Mouse (Mus musculus): ENCODE results near the gene Il11. TPM values are rescaled to one million over a fixed set of nuclear protein-coding genes. Genes with fewer than 3 reads are reported as not detected.
A peak's percentile ranks its signal among the peaks of the same experiment; 100 is the strongest.

Gene Il11
- polyA plus RNA-seq, 1 experiment from 2014 or later, result 0.56 TPM

- Histone ChIP-seq H3K27me3 (peaks cover 55% of the 10 kb centered on the region), H3K36me3 (no peaks in the 10 kb centered on the region), H3K4me1 (peaks cover 9% of the 10 kb centered on the region), H3K27ac (replicated peaks) (no peak overlapping the region), H3K9me3 (no peaks in the 10 kb centered on the region), H3K4me2 (replicated peaks) (no peak overlapping the region), H3K4me3 (no peak overlapping the region), H3K9ac (replicated peaks) (no peak overlapping the region)
- ATAC-seq (replicated peaks), result no peak
- 40% methylated on average over 5 of the region's 5 CpGs for WGBS
Measured at GRCm38 (mm10) chr7:4779921-4780320, 2.7 kb downstream of the Il11 start.

GRCm38 (mm10) chr7:4777851-4778637 lies 4.6 kb downstream of the Il11 start:
- no peak; the same call in 1 of the 2 replicates for ATAC-seq (replicated peaks)
- H3K9ac ChIP-seq (replicated peaks), result no peak overlapping the region
- H3K4me2 ChIP-seq (replicated peaks), result no peak overlapping the region
- peaks cover 65% of the 10 kb centered on the region for H3K27me3 ChIP-seq
- H3K4me3 ChIP-seq, result no peak overlapping the region
- H3K36me3 ChIP-seq, result no peaks in the 10 kb centered on the region
- no peak overlapping the region for H3K27ac ChIP-seq (replicated peaks)
- no peaks in the 10 kb centered on the region for H3K9me3 ChIP-seq
- H3K4me1 ChIP-seq, result peaks cover 9% of the 10 kb centered on the region
- WGBS, result 3% methylated on average over 16 of the region's 20 CpGs

- ATAC-seq (replicated peaks), result peak; percentile 80
- peaks cover 9% of the 10 kb centered on the region for H3K4me1 ChIP-seq
- H3K27me3 ChIP-seq, result peaks cover 65% of the 10 kb centered on the region
- H3K4me3 ChIP-seq, result peak overlapping the region; percentile 39
- no peaks in the 10 kb centered on the region for H3K9me3 ChIP-seq
- H3K4me2 ChIP-seq (replicated peaks), result peak overlapping the region; percentile 43
- WGBS, result under 1% methylated on average over 43 of the region's 56 CpGs
- no peak overlapping the region for H3K27ac ChIP-seq (replicated peaks)
- H3K36me3 ChIP-seq, result no peaks in the 10 kb centered on the region
- peak overlapping the region; percentile 35; the same call in 1 of the 2 replicates for H3K9ac ChIP-seq (replicated peaks)
Measured at GRCm38 (mm10) chr7:4776861-4777830, 5.5 kb downstream of the Il11 start.

- H3K27me3 ChIP-seq, result peaks cover 65% of the 10 kb centered on the region
- H3K4me3 ChIP-seq, result no peak overlapping the region
- no peak overlapping the region for H3K4me2 ChIP-seq (replicated peaks)
- peaks cover 9% of the 10 kb centered on the region for H3K4me1 ChIP-seq
- no peak for ATAC-seq (replicated peaks)
- H3K27ac ChIP-seq (replicated peaks), result no peak overlapping the region
- H3K9me3 ChIP-seq, result no peaks in the 10 kb centered on the region
- H3K9ac ChIP-seq (replicated peaks), result no peak overlapping the region
- H3K36me3 ChIP-seq, result no peaks in the 10 kb centered on the region
- 57% methylated on average over 10 of the region's 10 CpGs for WGBS
Measured at GRCm38 (mm10) chr7:4776131-4776530, 6.5 kb downstream of the Il11 start.

- WGBS, result 83% methylated on average over 4 of the region's 5 CpGs
- no peak for ATAC-seq (replicated peaks)
- H3K4me2 ChIP-seq (replicated peaks), result no peak within 1 kb of the TSS
Measured at GRCm38 (mm10) chr7:4771202-4771601, 11.5 kb downstream of the Il11 start, which contains the start of gene Fam71e2. TSS of gene Fam71e2 (minus strand) at chr7:4771302.

GRCm38 (mm10) chr7:4764946-4765710 lies 17.5 kb downstream of the Il11 start:
- no peak overlapping the region for H3K4me2 ChIP-seq (replicated peaks)
- H3K9me3 ChIP-seq, result no peaks in the 10 kb centered on the region
- H3K36me3 ChIP-seq, result no peaks in the 10 kb centered on the region
- H3K4me3 ChIP-seq, result no peak overlapping the region
- no peak overlapping the region for H3K27ac ChIP-seq (replicated peaks)
- H3K9ac ChIP-seq (replicated peaks), result no peak overlapping the region
- ATAC-seq (replicated peaks), result no peak
- peaks cover 12% of the 10 kb centered on the region; the same call in 1 of the 2 replicates for H3K4me1 ChIP-seq
- no peaks in the 10 kb centered on the region for H3K27me3 ChIP-seq
- 4% methylated on average over 4 of the region's 4 CpGs for WGBS

More at GRCm38 (mm10) chr7:4771202-4771601, 11.5 kb downstream of the Il11 start, which contains the start of gene Fam71e2:
- Histone ChIP-seq H3K27me3 (peaks cover 23% of the 10 kb centered on the region), H3K4me3 (no peak within 1 kb of the TSS), H3K4me1 (no peaks in the 10 kb centered on the region), H3K27ac (replicated peaks) (no peak within 1 kb of the TSS), H3K9ac (replicated peaks) (no peak within 1 kb of the TSS), H3K9me3 (no peaks in the 10 kb centered on the region), H3K36me3 (no peaks in the 10 kb centered on the region)

- Histone ChIP-seq H3K4me2 (replicated peaks) (no peak overlapping the region), H3K4me1 (peaks cover 2% of the 10 kb centered on the region; the same call in 1 of the 2 replicates), H3K27me3 (no peaks in the 10 kb centered on the region), H3K9ac (replicated peaks) (no peak overlapping the region), H3K36me3 (no peaks in the 10 kb centered on the region), H3K4me3 (no peak overlapping the region), H3K27ac (replicated peaks) (no peak overlapping the region), H3K9me3 (no peaks in the 10 kb centered on the region)
- ATAC-seq (replicated peaks), result no peak
- WGBS, result 40% methylated on average over 1 of the region's 1 CpGs
Measured at GRCm38 (mm10) chr7:4759670-4760069, 23.0 kb downstream of the Il11 start.

DNA sequence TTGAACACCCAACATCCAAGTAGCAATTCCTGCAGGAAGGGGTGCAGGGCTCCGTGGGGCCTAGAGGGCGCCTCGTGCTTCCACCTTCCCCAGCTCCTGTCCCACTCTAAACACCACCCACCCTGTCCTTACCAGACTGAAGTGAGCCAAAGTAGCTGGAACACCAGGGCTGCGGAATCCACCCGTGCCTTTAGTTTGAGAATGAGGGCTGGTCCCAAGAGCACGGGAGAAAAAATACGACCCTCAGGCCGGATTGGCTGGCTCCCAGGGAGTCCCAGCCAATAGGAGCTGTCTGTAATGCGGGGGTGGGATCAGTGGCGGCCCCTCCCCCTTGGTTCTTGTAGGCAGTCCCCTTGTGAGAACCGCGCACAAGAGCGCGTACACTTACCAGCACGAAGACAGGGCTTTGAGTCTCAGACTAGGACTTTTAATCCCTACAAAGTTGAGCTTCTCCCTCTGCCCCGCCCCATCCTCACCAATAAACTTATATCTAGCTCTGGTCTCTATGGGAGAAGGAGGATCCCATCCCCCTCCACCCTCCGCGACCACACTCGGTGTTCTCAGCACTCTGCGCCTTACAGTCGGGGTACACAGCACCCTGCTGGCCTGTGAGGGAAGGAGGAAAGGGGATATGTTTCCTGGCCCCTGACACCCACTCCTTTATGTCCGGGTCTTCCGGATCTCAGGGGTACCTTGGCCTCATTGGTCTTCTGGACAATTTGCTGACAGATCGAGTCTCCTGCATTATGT lies 29.7 kb downstream of the Il11 start, which contains the start of gene Cox6b2:
Gene Cox6b2 (minus strand): TSS at position 274 of the 750 bp plus-strand sequence.
- Histone ChIP-seq H3K4me1 (peaks cover 19% of the 10 kb centered on the region), H3K27ac (replicated peaks) (no peak within 1 kb of the TSS), H3K9ac (replicated peaks) (no peak within 1 kb of the TSS), H3K4me2 (replicated peaks) (peak within 1 kb of the TSS; percentile 38), H3K27me3 (no peaks in the 10 kb centered on the region), H3K4me3 (peak within 1 kb of the TSS; percentile 27), H3K36me3 (no peaks in the 10 kb centered on the region), H3K9me3 (no peaks in the 10 kb centered on the region)
- peak; percentile 92 for ATAC-seq (replicated peaks)
- WGBS, result 3% methylated on average over 24 of the region's 24 CpGs

- Histone ChIP-seq H3K9ac (replicated peaks) (no peak overlapping the region), H3K27ac (replicated peaks) (no peak overlapping the region), H3K4me2 (replicated peaks) (peak overlapping the region; percentile 38), H3K27me3 (no peaks in the 10 kb centered on the region), H3K4me3 (peak overlapping the region; percentile 27), H3K9me3 (no peaks in the 10 kb centered on the region), H3K4me1 (peaks cover 19% of the 10 kb centered on the region), H3K36me3 (no peaks in the 10 kb centered on the region)
- under 1% methylated on average over 29 of the region's 30 CpGs for WGBS
- peak; percentile 55 for ATAC-seq (replicated peaks)
Measured at GRCm38 (mm10) chr7:4751971-4752820, 30.5 kb downstream of the Il11 start.

DNA sequence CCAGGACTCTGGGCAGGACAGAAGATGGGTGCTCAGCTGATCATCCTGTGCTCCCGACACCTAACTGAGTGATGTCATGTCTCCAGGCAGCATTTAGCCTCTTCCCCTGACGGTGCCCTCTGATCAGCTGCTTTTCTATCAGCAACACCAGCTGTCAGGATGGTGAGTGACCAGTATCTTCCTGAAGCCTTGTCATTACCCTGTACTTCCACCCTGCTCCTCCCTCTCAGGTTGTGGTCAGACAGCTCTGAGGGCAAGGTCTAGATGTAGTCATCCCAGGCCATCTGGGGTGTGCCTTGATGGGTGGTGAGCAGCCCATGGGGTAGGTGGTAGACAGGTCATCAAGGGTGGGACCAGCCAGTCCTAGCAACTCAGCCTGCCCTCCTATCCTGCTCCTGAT lies 33.5 kb downstream of the Il11 start:
- no peak overlapping the region for H3K27ac ChIP-seq (replicated peaks)
- H3K36me3 ChIP-seq, result peaks cover 12% of the 10 kb centered on the region
- 88% methylated on average over 2 of the region's 2 CpGs for WGBS
- no peak overlapping the region for H3K9ac ChIP-seq (replicated peaks)
- H3K9me3 ChIP-seq, result no peaks in the 10 kb centered on the region
- no peak overlapping the region for H3K4me2 ChIP-seq (replicated peaks)
- no peak overlapping the region for H3K4me3 ChIP-seq
- no peaks in the 10 kb centered on the region for H3K27me3 ChIP-seq
- no peak for ATAC-seq (replicated peaks)
- H3K4me1 ChIP-seq, result peaks cover 19% of the 10 kb centered on the region

Measured in forebrain, embryonic 15.5 days (tissue).